Mouse (Mus musculus): ENCODE data around the gene Syna. TPM values are rescaled to one million over a fixed set of nuclear protein-coding genes. Genes with fewer than 3 reads are reported as not detected.

Syna gene
- total and polyA plus RNA-seq, 2 experiments: not detected

GRCm38 (mm10) chr5:134519471-134519870 is 40.5 kb downstream of the Syna start:
- Histone ChIP-seq H3K4me3 (ENCODE audit: insufficient read depth, low read depth, low read length) (no peak overlapping the region), H3K27me3 (ENCODE audit: control insufficient read depth, insufficient read depth, low read length) (no peaks in the 10 kb centered on the region), H3K79me2 (ENCODE audit: control insufficient read depth, insufficient read depth, low read length) (no peaks in the 10 kb centered on the region), H3K4me1 (ENCODE audit: control insufficient read depth, insufficient read depth, low read length) (no peaks in the 10 kb centered on the region), H3K36me3 (ENCODE audit: control insufficient read depth, insufficient read depth, low read length) (no peaks in the 10 kb centered on the region), H3K27ac (replicated peaks; ENCODE audit: insufficient read depth, low read depth, low read length) (no peak overlapping the region), H3K9ac (ENCODE audit: low read depth, low read length) (no peak overlapping the region)
- no peak for TF ChIP-seq POLR2A (IDR thresholded peaks at IDR 0.05; ENCODE audit: extremely low read depth, insufficient read depth, low read length)
- no peak for TF ChIP-seq CTCF (IDR thresholded peaks at IDR 0.05; ENCODE audit: low read depth, low read length)
- WGBS: 98% methylated on average over 5 of the region's 5 CpGs
- DNase-seq (ENCODE audit: extremely low read depth, low read depth, low spot score): no peak

- 87% methylated on average over 5 of the region's 5 CpGs for WGBS
- TF ChIP-seq POLR2A (IDR thresholded peaks at IDR 0.05; ENCODE audit: extremely low read depth, insufficient read depth, low read length) (no peak), CTCF (IDR thresholded peaks at IDR 0.05; ENCODE audit: low read depth, low read length) (no peak)
- no peak overlapping the region for H3K27ac ChIP-seq (replicated peaks; ENCODE audit: insufficient read depth, low read depth, low read length)
- no peaks in the 10 kb centered on the region for H3K27me3 ChIP-seq (ENCODE audit: control insufficient read depth, insufficient read depth, low read length)
- H3K4me3 ChIP-seq (ENCODE audit: insufficient read depth, low read depth, low read length): no peak overlapping the region
- no peak for DNase-seq (ENCODE audit: extremely low read depth, low read depth, low spot score)
- peaks cover 1% of the 10 kb centered on the region; the same call in 1 of the 2 replicates for H3K4me1 ChIP-seq (ENCODE audit: control insufficient read depth, insufficient read depth, low read length)
- no peak overlapping the region for H3K9ac ChIP-seq (ENCODE audit: low read depth, low read length)
- no peaks in the 10 kb centered on the region for H3K79me2 ChIP-seq (ENCODE audit: control insufficient read depth, insufficient read depth, low read length)
- H3K36me3 ChIP-seq (ENCODE audit: control insufficient read depth, insufficient read depth, low read length): no peaks in the 10 kb centered on the region
Measured at GRCm38 (mm10) chr5:134512086-134512485, 47.9 kb downstream of the Syna start.

- Histone ChIP-seq H3K4me3 (ENCODE audit: insufficient read depth, low read depth, low read length) (no peak overlapping the region), H3K27me3 (ENCODE audit: control insufficient read depth, insufficient read depth, low read length) (no peaks in the 10 kb centered on the region), H3K27ac (replicated peaks; ENCODE audit: insufficient read depth, low read depth, low read length) (no peak overlapping the region), H3K4me1 (ENCODE audit: control insufficient read depth, insufficient read depth, low read length) (peaks cover 1% of the 10 kb centered on the region; the same call in 1 of the 2 replicates), H3K79me2 (ENCODE audit: control insufficient read depth, insufficient read depth, low read length) (no peaks in the 10 kb centered on the region), H3K36me3 (ENCODE audit: control insufficient read depth, insufficient read depth, low read length) (no peaks in the 10 kb centered on the region), H3K9ac (ENCODE audit: low read depth, low read length) (no peak overlapping the region)
- 87% methylated on average over 5 of the region's 5 CpGs for WGBS
- no peak for TF ChIP-seq POLR2A (IDR thresholded peaks at IDR 0.05; ENCODE audit: extremely low read depth, insufficient read depth, low read length)
- TF ChIP-seq CTCF (IDR thresholded peaks at IDR 0.05; ENCODE audit: low read depth, low read length): no peak
- no peak for DNase-seq (ENCODE audit: extremely low read depth, low read depth, low spot score)
Measured at GRCm38 (mm10) chr5:134510266-134510665, 49.7 kb downstream of the Syna start.

- H3K36me3 ChIP-seq (ENCODE audit: control insufficient read depth, insufficient read depth, low read length): no peaks in the 10 kb centered on the region
- no peak for TF ChIP-seq POLR2A (IDR thresholded peaks at IDR 0.05; ENCODE audit: extremely low read depth, insufficient read depth, low read length)
- no peak for TF ChIP-seq CTCF (IDR thresholded peaks at IDR 0.05; ENCODE audit: low read depth, low read length)
- H3K4me1 ChIP-seq (ENCODE audit: control insufficient read depth, insufficient read depth, low read length): peaks cover 1% of the 10 kb centered on the region; the same call in 1 of the 2 replicates
- H3K27me3 ChIP-seq (ENCODE audit: control insufficient read depth, insufficient read depth, low read length): no peaks in the 10 kb centered on the region
- no peaks in the 10 kb centered on the region for H3K79me2 ChIP-seq (ENCODE audit: control insufficient read depth, insufficient read depth, low read length)
- no peak overlapping the region for H3K4me3 ChIP-seq (ENCODE audit: insufficient read depth, low read depth, low read length)
- H3K9ac ChIP-seq (ENCODE audit: low read depth, low read length): no peak overlapping the region
- no peak overlapping the region for H3K27ac ChIP-seq (replicated peaks; ENCODE audit: insufficient read depth, low read depth, low read length)
- no peak for DNase-seq (ENCODE audit: extremely low read depth, low read depth, low spot score)
- 84% methylated on average over 5 of the region's 5 CpGs for WGBS
Measured at GRCm38 (mm10) chr5:134508965-134509364, 51.0 kb downstream of the Syna start.

Other genes starting within 250 kb of the Syna start
- 54.2 and 58.3 TPM in 2 replicates for gene Gtf2i, start 245.4 kb downstream of the Syna start, total RNA-seq (2014; rRNA removed)
- gene Gtf2i, start 245.4 kb downstream of the Syna start, polyA plus RNA-seq (2012; rRNA removed): 31.7 and 37.9 TPM in 2 replicates
- gene Gtf2ird1, start 103.5 kb downstream of the Syna start, total RNA-seq (2014; rRNA removed): 6.5 and 14.8 TPM in 2 replicates
- gene Gtf2ird1, start 103.5 kb downstream of the Syna start, polyA plus RNA-seq (2012; rRNA removed): 14.9 and 15.3 TPM in 2 replicates
- 0.92 and 2.8 TPM in 2 replicates for gene Clip2, start 7.7 kb downstream of the Syna start, total RNA-seq (2014; rRNA removed)
- 1.6 and 1.7 TPM in 2 replicates for gene Clip2, start 7.7 kb downstream of the Syna start, polyA plus RNA-seq (2012; rRNA removed)
- gene Rfc2, start 21.2 kb upstream of the Syna start, total RNA-seq (2014; rRNA removed): 15.3 and 25.1 TPM in 2 replicates
- 22.6 and 24.4 TPM in 2 replicates for gene Rfc2, start 21.2 kb upstream of the Syna start, polyA plus RNA-seq (2012; rRNA removed)
- gene Lat2, start 54.9 kb upstream of the Syna start, total RNA-seq (2014; rRNA removed): 0.60 and 1.0 TPM in 2 replicates
- 0.51 and 1.4 TPM in 2 replicates for gene Lat2, start 54.9 kb upstream of the Syna start, polyA plus RNA-seq (2012; rRNA removed)
- gene Eif4h, start 79.3 kb upstream of the Syna start, total RNA-seq (2014; rRNA removed): 139 and 146 TPM in 2 replicates
- gene Eif4h, start 79.3 kb upstream of the Syna start, polyA plus RNA-seq (2012; rRNA removed): 127 and 134 TPM in 2 replicates
- gene Limk1, start 128.4 kb upstream of the Syna start, total RNA-seq (2014; rRNA removed): 0.83 and 1.1 TPM in 2 replicates
- gene Limk1, start 128.4 kb upstream of the Syna start, polyA plus RNA-seq (2012; rRNA removed): 2.1 and 2.7 TPM in 2 replicates
- gene Eln, start 187.2 kb upstream of the Syna start, total RNA-seq (2014; rRNA removed): 0.37 and 0.60 TPM in 2 replicates
- gene Eln, start 187.2 kb upstream of the Syna start, polyA plus RNA-seq (2012; rRNA removed): 4.0 and 5.2 TPM in 2 replicates

Data from liver, adult 2 months (tissue).